Mouse (Mus musculus) midbrain, embryonic 13.5 days (tissue): ENCODE results near the gene Sp7. TPM values are rescaled to one million over a fixed set of nuclear protein-coding genes. Genes with fewer than 3 reads are reported as not detected.
"Not testable (repeated sequence)": the region's sequence is repeated elsewhere in the genome, so short reads cannot be mapped to it uniquely, and the experiment has no call there.

Experiments
- ATAC-seq: fragments of 200-750 bp; cut with Nextera tagmentation; 2 replicates; pipeline ENCODE4 v1.8.0; 2017; ENCODE audit warnings: mild to moderate bottlenecking, moderate TSS enrichment, moderate library complexity
- H3K27ac ChIP-seq: fragments of 300-500 bp; sonication (generic); 2 replicates; pipeline ENCODE4 v1.5.1; 2015; ENCODE audit warnings: inconsistent platforms, mild to moderate bottlenecking, moderate library complexity
- H3K27me3 ChIP-seq: fragments of 300-500 bp; sonication (generic); 2 replicates; pipeline ENCODE4 v1.6.1; 2015; ENCODE audit warnings: mild to moderate bottlenecking, inconsistent platforms
- H3K36me3 ChIP-seq: fragments of 300-500 bp; sonication (generic); 2 replicates; pipeline ENCODE4 v1.6.1; 2015; ENCODE audit warnings: mild to moderate bottlenecking, inconsistent platforms
- H3K4me1 ChIP-seq: fragments of 300-500 bp; sonication (generic); replicated peaks from 2 replicates; pipeline ENCODE4 v1.6.1; 2015; ENCODE audit warnings: inconsistent platforms
- H3K4me2 ChIP-seq: fragments of 300-500 bp; sonication (generic); replicated peaks from 2 replicates; pipeline ENCODE4 v1.6.1; 2015; ENCODE audit warnings: moderate library complexity, mild to moderate bottlenecking, inconsistent platforms
- H3K4me3 ChIP-seq: fragments of 300-500 bp; sonication (generic); replicated peaks from 2 replicates; pipeline ENCODE4 v1.5.1; 2015; ENCODE audit warnings: mild to moderate bottlenecking, inconsistent platforms
- H3K9ac ChIP-seq: fragments of 300-500 bp; sonication (generic); replicated peaks from 2 replicates; pipeline ENCODE4 v1.6.1; 2015; ENCODE audit warnings: mild to moderate bottlenecking, inconsistent platforms
- H3K9me3 ChIP-seq: fragments of 300-500 bp; sonication (generic); 2 replicates; pipeline ENCODE4 v1.6.1; 2016; ENCODE audit warnings: mild to moderate bottlenecking, inconsistent platforms
- WGBS: fragments of 180-500 bp; shearing (Covaris S2); methylation state at CpG from one replicate; pipeline ENCODE4 v1.1.7; 2015; 5-methylcytosine and 5-hydroxymethylcytosine counted together
- polyA plus RNA-seq: library from polyadenylated mRNA; unstranded; fragments of >200 nt; fragmentation: Nextera tagmentation; extraction: Ambion mirVana; gene quantifications from 2 replicates; pipeline ENCODE4 v1.2.1, GENCODE M21; 2015

The Sp7 gene
- polyA plus RNA-seq, 1 experiment from 2014 or later = 0.28 TPM

DNA sequence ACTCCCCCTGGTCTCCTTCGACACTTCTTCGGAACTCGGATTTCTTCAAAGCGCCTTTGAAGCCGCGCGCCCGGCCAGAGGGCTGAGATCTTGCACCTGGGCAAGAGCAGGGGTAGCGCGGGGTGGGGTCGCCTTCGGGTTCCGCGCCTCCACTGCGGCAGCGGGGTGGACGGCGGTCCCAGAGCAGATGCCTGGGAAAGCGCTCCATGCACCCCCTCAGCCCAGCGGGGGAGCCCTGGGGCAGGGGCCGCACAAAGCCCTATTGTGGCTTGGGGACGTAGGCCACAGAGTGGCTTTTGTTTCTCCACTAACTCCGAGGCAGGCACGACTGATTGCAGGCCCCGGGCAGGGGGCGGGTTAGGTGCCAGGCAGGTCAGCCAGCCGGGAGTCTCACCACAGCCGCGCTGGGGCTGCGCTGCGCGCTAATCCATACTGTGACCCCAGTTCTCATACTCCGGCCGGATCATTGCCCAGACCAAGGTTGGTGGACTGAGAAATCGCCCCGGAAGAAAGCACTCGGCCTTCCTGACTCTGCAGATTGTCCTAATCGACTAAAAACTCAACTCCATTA is 11.0 kb downstream of the Sp7 start:
- Histone ChIP-seq H3K4me1 (peaks cover 34% of the 10 kb centered on the region), H3K36me3 (no peaks in the 10 kb centered on the region), H3K9ac (peak overlapping the region; percentile 69), H3K4me2 (peak overlapping the region; percentile 94), H3K9me3 (no peaks in the 10 kb centered on the region), H3K4me3 (peak overlapping the region; percentile 51), H3K27ac (peak overlapping the region; percentile 74), H3K27me3 (peaks cover 48% of the 10 kb centered on the region)
- peak; percentile 57 for ATAC-seq
- WGBS = under 1% methylated on average over 38 of the region's 38 CpGs

DNA sequence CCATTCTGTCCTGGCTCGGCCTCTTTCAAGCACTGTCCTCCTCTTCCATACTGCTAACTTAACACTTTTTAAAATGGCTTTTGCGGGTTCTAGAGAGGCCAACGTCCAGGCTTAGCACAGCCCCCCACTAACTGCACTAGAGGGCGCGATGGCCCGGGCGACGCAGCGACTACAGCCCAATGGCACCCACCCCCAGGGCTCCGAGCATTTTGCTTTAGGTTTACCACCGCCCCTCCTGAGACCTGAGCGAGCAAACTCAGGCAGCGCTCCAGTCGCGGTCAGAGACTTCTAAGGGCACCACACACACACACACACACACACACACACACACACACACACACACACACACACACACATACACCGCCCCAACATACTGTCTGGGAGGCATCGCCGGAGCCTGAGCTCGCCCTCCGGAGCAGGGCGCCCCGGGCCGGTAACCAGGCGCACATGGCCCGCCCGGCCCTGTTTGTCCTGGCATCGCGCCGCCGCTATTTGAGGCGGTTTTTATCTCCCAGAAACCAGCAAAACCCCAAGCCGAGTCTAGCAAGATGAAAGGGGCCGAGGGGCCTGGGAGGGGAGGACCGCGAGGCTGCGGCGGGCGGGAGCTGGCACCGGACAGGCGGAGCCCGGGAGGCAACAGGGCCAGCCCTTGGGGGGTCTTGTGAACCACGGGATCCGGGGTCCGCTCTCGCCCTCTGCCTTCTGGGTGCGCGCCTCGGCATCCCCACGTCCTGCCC is 11.7 kb downstream of the Sp7 start:
- Histone ChIP-seq H3K4me3 (peak overlapping the region; percentile 51), H3K9me3 (no peaks in the 10 kb centered on the region), H3K4me2 (peak overlapping the region; percentile 94), H3K4me1 (peaks cover 35% of the 10 kb centered on the region), H3K27me3 (peaks cover 47% of the 10 kb centered on the region), H3K9ac (peak overlapping the region; percentile 69), H3K36me3 (no peaks in the 10 kb centered on the region), H3K27ac (peak overlapping the region; percentile 74)
- peak; percentile 74 for ATAC-seq
- under 1% methylated on average over 46 of the region's 49 CpGs for WGBS

DNA sequence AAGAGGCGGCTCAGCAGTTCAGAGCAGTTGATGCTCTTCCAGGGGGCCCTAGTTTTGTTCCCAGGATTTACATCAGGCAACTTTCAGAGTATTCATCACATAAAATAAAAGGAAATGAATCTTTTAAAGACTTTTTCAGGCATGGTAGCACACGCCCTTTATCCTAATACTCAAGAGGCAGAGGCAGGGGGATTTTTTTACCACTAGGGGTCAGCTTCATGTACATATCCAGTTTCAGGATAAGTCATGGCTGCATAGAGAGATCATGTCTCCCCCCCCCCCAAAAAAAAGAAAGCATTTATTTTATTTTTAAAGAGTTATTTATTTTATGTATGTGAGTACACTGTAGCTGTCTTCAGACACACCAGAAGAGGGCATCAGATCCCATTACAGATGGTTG is 13.0 kb downstream of the Sp7 start:
- Histone ChIP-seq H3K4me3 (no peak overlapping the region), H3K27me3 (peaks cover 33% of the 10 kb centered on the region), H3K36me3 (no peaks in the 10 kb centered on the region), H3K9me3 (no peaks in the 10 kb centered on the region), H3K27ac (no peak overlapping the region), H3K4me2 (no peak overlapping the region), H3K4me1 (peaks cover 43% of the 10 kb centered on the region), H3K9ac (no peak overlapping the region)
- no peak for ATAC-seq
- WGBS = 82% methylated on average over 2 of the region's 2 CpGs

DNA sequence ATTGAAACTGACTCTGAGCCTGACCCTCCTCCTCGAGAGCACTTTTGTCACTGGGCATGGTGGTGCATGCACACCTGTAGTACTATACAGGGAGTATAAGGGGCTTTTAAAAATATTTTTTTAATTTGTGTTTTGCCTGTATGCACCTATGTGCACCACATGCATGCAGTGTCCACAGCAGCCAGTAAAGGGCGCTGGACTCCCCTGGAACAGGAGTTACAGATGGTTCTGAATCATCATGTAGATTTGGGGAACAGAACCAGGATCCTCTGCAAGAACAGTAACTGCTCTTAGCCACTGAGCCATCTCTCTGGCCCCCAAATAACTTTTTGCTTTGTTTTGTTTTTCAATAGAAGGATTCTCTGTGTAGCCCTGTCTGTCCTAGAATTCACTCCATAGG is 14.8 kb downstream of the Sp7 start:
- Histone ChIP-seq H3K9ac (no peak overlapping the region), H3K27me3 (peaks cover 15% of the 10 kb centered on the region), H3K4me1 (peaks cover 30% of the 10 kb centered on the region), H3K9me3 (no peaks in the 10 kb centered on the region), H3K36me3 (no peaks in the 10 kb centered on the region), H3K4me2 (no peak overlapping the region), H3K27ac (no peak overlapping the region), H3K4me3 (no peak overlapping the region)
- WGBS = 62% methylated on average over 2 of the region's 2 CpGs
- ATAC-seq = no peak

DNA sequence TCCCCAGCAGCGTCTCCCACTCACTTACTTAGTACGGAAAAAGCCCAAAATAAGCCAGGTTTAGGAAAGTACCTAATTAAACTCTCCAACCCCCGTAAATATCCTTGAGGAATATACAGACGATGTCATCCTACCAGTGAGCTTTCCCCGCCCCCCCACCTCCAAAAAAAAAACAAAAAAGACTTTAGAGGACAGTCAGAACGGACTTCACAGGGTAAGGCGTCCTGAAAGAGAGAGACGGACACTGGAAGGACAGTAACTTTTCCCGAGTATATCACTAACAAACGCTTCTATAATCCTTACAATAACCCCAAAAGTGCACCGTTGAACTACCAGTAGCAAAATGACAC is 16.1 kb downstream of the Sp7 start:
- WGBS = 13% methylated on average over 11 of the region's 11 CpGs
- 0 out of 2 replicates have a peak, but pooled peaks have one; percentile 14 for ATAC-seq
- H3K4me3 ChIP-seq = peak overlapping the region; percentile 61
- peaks cover 3% of the 10 kb centered on the region for H3K27me3 ChIP-seq
- peaks cover 26% of the 10 kb centered on the region for H3K4me1 ChIP-seq
- H3K4me2 ChIP-seq = peak overlapping the region; percentile 93
- peaks cover 9% of the 10 kb centered on the region for H3K36me3 ChIP-seq
- no peaks in the 10 kb centered on the region for H3K9me3 ChIP-seq
- no peak overlapping the region for H3K27ac ChIP-seq
- peak overlapping the region; percentile 55 for H3K9ac ChIP-seq

DNA sequence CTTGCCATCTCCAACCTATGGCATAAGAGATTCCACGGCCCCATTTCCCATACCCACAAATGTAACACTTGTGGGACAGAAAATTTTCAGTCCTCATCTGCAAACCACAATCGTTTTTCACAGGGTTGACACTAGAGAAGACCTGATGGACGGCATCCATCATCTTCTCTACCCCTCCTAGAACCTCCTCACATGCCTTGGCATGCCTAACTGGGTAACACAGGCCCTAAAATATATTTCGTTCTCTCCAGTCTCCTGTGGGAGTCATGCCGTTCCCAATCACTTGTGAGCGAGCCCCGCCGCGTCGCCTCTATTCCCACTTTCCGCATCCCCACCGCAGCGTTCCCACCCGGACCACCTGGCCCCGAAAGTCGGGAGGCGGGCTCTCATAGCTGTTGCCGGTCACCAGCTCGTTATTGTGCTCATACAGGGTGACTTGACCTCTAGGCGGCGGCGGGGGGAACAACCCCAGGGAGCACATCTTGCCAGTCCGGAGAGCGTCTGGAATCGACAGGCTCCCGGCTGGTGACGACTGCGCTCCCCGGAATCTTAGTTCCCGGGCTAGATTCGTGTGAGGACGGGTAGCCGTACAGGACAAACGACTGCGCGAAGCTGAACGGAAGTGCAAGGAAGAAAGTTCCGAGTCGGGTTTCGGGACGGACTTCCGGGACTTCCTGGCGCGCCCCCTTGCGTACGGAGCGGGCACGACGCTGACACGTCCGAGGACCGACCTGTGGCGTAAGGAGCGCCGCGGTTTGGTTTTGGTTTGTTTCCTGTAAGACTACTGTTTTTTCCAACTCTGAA is 16.6 kb downstream of the Sp7 start, which contains the start of gene Aaas:
Aaas (minus strand) TSS at position 634 of the 804 bp plus-strand sequence.
- under 1% methylated on average over 56 of the region's 56 CpGs for WGBS
- Histone ChIP-seq H3K36me3 (peaks cover 14% of the 10 kb centered on the region), H3K27ac (0 out of 2 replicates have a peak within 1 kb of the TSS, but pooled peaks have one; percentile 6), H3K27me3 (no peaks in the 10 kb centered on the region), H3K9ac (peak within 1 kb of the TSS; percentile 76), H3K4me1 (peaks cover 20% of the 10 kb centered on the region), H3K4me2 (peak within 1 kb of the TSS; percentile 93), H3K9me3 (no peaks in the 10 kb centered on the region), H3K4me3 (peak within 1 kb of the TSS; percentile 61)
- ATAC-seq = peak; percentile 91

DNA sequence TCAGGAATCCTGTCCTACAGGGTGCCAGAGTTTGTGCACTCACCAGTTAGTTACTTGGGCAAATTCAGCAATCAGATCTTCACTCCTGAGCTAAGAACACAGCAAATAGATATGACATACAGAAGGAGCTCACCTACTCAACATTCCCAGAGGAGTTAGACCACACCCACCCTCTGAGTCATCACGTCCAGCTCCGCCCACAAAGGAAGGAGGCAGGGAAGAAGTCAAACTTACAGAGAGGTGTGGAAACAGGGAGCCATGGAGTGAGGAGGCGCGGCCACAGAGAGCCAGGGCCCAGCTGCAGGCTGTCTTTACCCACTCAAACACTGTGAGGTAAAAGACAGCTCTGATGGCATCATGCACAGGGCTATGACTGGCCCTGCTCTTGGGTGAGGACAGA is 20.5 kb downstream of the Sp7 start:
- no peak overlapping the region for H3K9ac ChIP-seq
- H3K9me3 ChIP-seq = no peaks in the 10 kb centered on the region
- H3K27me3 ChIP-seq = no peaks in the 10 kb centered on the region
- peaks cover 13% of the 10 kb centered on the region for H3K4me1 ChIP-seq
- no peak overlapping the region for H3K27ac ChIP-seq
- WGBS = 85% methylated on average over 4 of the region's 4 CpGs
- H3K4me3 ChIP-seq = no peak overlapping the region
- peaks cover 25% of the 10 kb centered on the region for H3K36me3 ChIP-seq
- no peak overlapping the region for H3K4me2 ChIP-seq
- no peak for ATAC-seq

DNA sequence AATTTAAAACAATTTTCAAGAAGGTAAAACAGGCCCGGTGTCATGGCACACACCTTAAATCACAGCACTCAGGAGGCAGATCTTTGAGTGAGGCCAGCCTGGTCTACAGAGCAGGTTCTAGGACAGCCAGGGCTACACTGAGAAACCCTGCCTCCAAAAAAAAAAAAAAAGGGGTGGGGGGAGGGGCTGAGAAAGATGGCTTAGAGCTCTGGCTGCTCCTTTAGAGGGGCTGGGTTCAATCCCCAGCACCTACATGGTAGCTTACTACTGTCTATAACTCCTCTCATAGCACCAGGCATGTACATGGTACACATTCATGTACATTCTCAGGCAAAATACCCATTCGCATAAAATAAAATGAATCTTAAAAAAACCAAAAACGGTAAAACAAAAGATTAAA is 22.5 kb downstream of the Sp7 start:
- H3K27ac ChIP-seq = no peak overlapping the region
- peaks cover 35% of the 10 kb centered on the region for H3K36me3 ChIP-seq
- H3K27me3 ChIP-seq = no peaks in the 10 kb centered on the region
- no peak overlapping the region for H3K4me2 ChIP-seq
- WGBS = 95% methylated on average over 3 of the region's 3 CpGs
- no peaks in the 10 kb centered on the region for H3K9me3 ChIP-seq
- ATAC-seq = no peak
- no peak overlapping the region for H3K4me3 ChIP-seq
- H3K9ac ChIP-seq = no peak overlapping the region
- peaks cover under 1% of the 10 kb centered on the region for H3K4me1 ChIP-seq

DNA sequence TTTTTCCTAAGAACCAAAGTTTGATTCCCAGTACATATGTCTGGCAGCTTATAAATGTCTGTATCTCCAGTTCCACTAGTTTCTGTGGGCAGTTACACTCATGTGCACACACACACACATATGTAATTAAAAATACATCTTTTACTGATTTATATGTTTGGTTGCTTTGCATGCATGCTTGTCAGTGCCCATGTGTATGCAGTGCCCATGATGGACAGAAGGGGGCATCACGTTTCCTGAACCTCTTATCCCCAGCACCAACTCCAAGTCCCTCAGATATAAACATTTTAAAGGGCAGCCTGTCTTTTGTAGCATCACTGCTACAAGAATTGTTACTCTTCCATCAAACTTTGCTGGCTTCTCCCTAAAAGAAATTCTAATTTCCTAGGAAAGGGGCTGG is 25.4 kb downstream of the Sp7 start:
- H3K36me3 ChIP-seq = peaks cover 62% of the 10 kb centered on the region
- no peak overlapping the region for H3K4me2 ChIP-seq
- no peaks in the 10 kb centered on the region for H3K4me1 ChIP-seq
- 19% methylated on average over 1 of the region's 1 CpGs for WGBS
- H3K4me3 ChIP-seq = no peak overlapping the region
- ATAC-seq = no peak
- H3K27ac ChIP-seq = no peak overlapping the region
- no peaks in the 10 kb centered on the region for H3K27me3 ChIP-seq
- H3K9ac ChIP-seq = no peak overlapping the region
- H3K9me3 ChIP-seq = no peaks in the 10 kb centered on the region

DNA sequence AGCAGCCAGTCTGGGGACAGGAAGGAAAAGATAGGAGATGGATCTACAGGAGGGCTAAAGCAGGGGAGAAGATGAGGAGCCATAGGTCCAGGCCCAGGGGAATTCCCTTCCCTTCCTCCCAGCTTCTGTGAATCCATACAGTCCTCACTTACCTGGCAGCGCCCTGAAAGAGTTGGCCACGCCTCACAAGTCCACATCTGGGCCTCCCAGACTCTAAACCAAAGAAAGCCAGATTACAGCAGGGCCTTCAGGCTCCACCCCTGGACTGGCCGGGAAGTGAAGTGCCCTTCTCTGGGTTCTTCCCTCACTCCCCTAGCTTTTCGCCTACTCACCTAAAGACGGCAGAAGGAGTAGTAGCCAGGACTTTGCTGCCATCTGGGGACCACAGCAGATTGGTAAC is 27.4 kb downstream of the Sp7 start:
- peaks cover 64% of the 10 kb centered on the region for H3K36me3 ChIP-seq
- ATAC-seq = no peak
- 76% methylated on average over 5 of the region's 5 CpGs for WGBS

DNA sequence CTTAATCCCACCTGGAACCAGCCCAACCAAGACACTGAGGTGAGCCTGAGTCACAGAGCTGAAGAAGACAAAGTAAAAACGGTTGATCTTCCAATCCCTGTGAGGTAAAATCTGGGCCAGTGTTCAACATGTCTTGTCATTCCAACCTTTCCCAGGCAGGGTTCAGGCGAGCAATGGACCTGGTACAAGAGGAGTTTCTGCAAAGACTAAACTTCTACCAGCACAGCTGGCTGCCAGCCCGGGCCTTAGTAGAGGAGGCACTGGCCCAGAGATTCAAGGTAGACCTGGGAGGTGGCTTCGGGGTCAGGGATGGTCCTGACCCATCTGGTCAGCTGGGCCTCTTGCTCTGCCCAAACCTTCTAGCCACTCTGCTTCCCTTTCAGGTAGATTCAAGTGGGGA is 30.0 kb downstream of the Sp7 start:
- ATAC-seq = no peak
- Histone ChIP-seq H3K9me3 (no peaks in the 10 kb centered on the region), H3K4me2 (no peak overlapping the region), H3K4me1 (peaks cover 14% of the 10 kb centered on the region), H3K9ac (no peak overlapping the region), H3K36me3 (peaks cover 76% of the 10 kb centered on the region), H3K27ac (no peak overlapping the region), H3K4me3 (no peak overlapping the region), H3K27me3 (no peaks in the 10 kb centered on the region)
- WGBS = 93% methylated on average over 4 of the region's 4 CpGs

More for the DNA sequence above, 27.4 kb downstream of the Sp7 start:
- Histone ChIP-seq H3K9me3 (no peaks in the 10 kb centered on the region), H3K4me1 (no peaks in the 10 kb centered on the region), H3K4me3 (no peak overlapping the region), H3K4me2 (no peak overlapping the region), H3K27me3 (no peaks in the 10 kb centered on the region), H3K27ac (no peak overlapping the region), H3K9ac (0 out of 2 replicates have a peak overlapping the region, but pooled peaks have one; percentile 36)

DNA sequence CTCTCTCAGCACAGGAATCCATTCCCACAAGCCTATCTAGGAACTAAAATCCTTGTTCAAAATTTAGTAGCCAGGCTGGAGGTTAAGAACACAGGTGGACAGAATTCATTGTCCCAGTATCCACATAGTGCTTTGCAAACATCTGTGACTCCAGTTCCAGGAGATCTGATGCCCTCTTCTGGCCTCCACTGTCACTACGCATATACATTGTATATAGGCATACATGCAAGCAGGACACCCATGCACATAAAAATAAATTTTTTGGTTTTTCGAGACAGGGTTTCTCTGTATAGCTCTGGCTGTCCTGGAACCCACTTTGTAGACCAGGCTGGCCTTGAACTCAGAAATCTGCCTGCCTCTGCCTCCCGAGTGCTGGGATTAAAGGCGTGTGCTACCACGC is 31.1 kb downstream of the Sp7 start:
- H3K27ac ChIP-seq, H3K27me3 ChIP-seq, H3K4me2 ChIP-seq, ATAC-seq, H3K4me3 ChIP-seq, H3K9ac ChIP-seq, H3K9me3 ChIP-seq: not testable (repeated sequence)
- peaks cover 76% of the 10 kb centered on the region for H3K36me3 ChIP-seq
- 94% methylated on average over 5 of the region's 5 CpGs for WGBS
- H3K4me1 ChIP-seq = peaks cover 19% of the 10 kb centered on the region
